Mouse (Mus musculus): ENCODE data around the gene Lat2.
"Not testable (repeated sequence)": the region's sequence is repeated elsewhere in the genome, so short reads cannot be mapped to it uniquely, and the experiment has no call there.

The Lat2 gene

GRCm38 (mm10) chr5:134614802-134615201 is at the start of gene Lat2:
Lat2 (minus strand) TSS chr5:134615025.
- no peak for DNase-seq (ENCODE audit: low spot score in 2 of 2)

GRCm38 (mm10) chr5:134656708-134657107 is 41.9 kb upstream of the Lat2 start:
- no peak for DNase-seq (ENCODE audit: low spot score in 2 of 2)

GRCm38 (mm10) chr5:134652015-134652414 is 37.2 kb upstream of the Lat2 start:
- no peak for DNase-seq (ENCODE audit: low spot score in 2 of 2)

GRCm38 (mm10) chr5:134650926-134651325 is 36.1 kb upstream of the Lat2 start:
- no peak for DNase-seq (ENCODE audit: low spot score in 2 of 2)

GRCm38 (mm10) chr5:134648976-134649375 is 34.2 kb upstream of the Lat2 start:
- DNase-seq (ENCODE audit: low spot score in 2 of 2), result not testable (repeated sequence)

GRCm38 (mm10) chr5:134647394-134647793 is 32.6 kb upstream of the Lat2 start:
- DNase-seq (ENCODE audit: low spot score in 2 of 2), result no peak

- DNase-seq (ENCODE audit: low spot score in 2 of 2), result no peak
Measured at GRCm38 (mm10) chr5:134646461-134646860, 31.6 kb upstream of the Lat2 start.

- no peak for DNase-seq (ENCODE audit: low spot score in 2 of 2)
Measured at GRCm38 (mm10) chr5:134644643-134645118, 29.9 kb upstream of the Lat2 start.

GRCm38 (mm10) chr5:134644121-134644520 is 29.3 kb upstream of the Lat2 start:
- DNase-seq (ENCODE audit: low spot score in 2 of 2), result no peak

GRCm38 (mm10) chr5:134640371-134640770 is 25.5 kb upstream of the Lat2 start:
- DNase-seq (ENCODE audit: low spot score in 2 of 2), result no peak

GRCm38 (mm10) chr5:134639269-134639682 is 24.5 kb upstream of the Lat2 start, which contains the start of gene Eif4h:
Eif4h (minus strand) TSS chr5:134639490.
- peak; percentile 94 to 95 for DNase-seq (ENCODE audit: low spot score in 2 of 2)

- DNase-seq (ENCODE audit: low spot score in 2 of 2), result no peak
Measured at GRCm38 (mm10) chr5:134638461-134639268, 23.8 kb upstream of the Lat2 start.

- no peak for DNase-seq (ENCODE audit: low spot score in 2 of 2)
Measured at GRCm38 (mm10) chr5:134637820-134638367, 23.1 kb upstream of the Lat2 start.

GRCm38 (mm10) chr5:134632841-134633240 is 18.0 kb upstream of the Lat2 start:
- no peak for DNase-seq (ENCODE audit: low spot score in 2 of 2)

- DNase-seq (ENCODE audit: low spot score in 2 of 2), result no peak
Measured at GRCm38 (mm10) chr5:134630835-134631234, 16.0 kb upstream of the Lat2 start.

- DNase-seq (ENCODE audit: low spot score in 2 of 2), result no peak
Measured at GRCm38 (mm10) chr5:134629508-134629907, 14.7 kb upstream of the Lat2 start.

- DNase-seq (ENCODE audit: low spot score in 2 of 2), result no peak
Measured at GRCm38 (mm10) chr5:134622069-134622468, 7.2 kb upstream of the Lat2 start.

GRCm38 (mm10) chr5:134621099-134621640 is 6.3 kb upstream of the Lat2 start:
- no peak for DNase-seq (ENCODE audit: low spot score in 2 of 2)

- no peak for DNase-seq (ENCODE audit: low spot score in 2 of 2)
Measured at GRCm38 (mm10) chr5:134620457-134620856, 5.6 kb upstream of the Lat2 start.

- peak; percentile 52 to 67 for DNase-seq (ENCODE audit: low spot score in 2 of 2)
Measured at GRCm38 (mm10) chr5:134617071-134617470, 2.2 kb upstream of the Lat2 start.

GRCm38 (mm10) chr5:134615780-134616179 is 955 bp upstream of the Lat2 start:
- no peak for DNase-seq (ENCODE audit: low spot score in 2 of 2)

GRCm38 (mm10) chr5:134615380-134615779 is 555 bp upstream of the Lat2 start:
- no peak for DNase-seq (ENCODE audit: low spot score in 2 of 2)

GRCm38 (mm10) chr5:134614296-134614695 is 529 bp downstream of the Lat2 start:
- DNase-seq (ENCODE audit: low spot score in 2 of 2), result no peak
